Mouse (Mus musculus): ENCODE data around the gene Gm37240. TPM values are rescaled to one million over a fixed set of nuclear protein-coding genes. Genes with fewer than 3 reads are reported as not detected.
A peak's percentile ranks its signal among the peaks of the same experiment; 100 is the strongest.
"Not testable (repeated sequence)": the region's sequence is repeated elsewhere in the genome, so short reads cannot be mapped to it uniquely, and the experiment has no call there.

Gm37240 gene
- polyA plus RNA-seq, 1 experiment from 2014 or later, result 4.6 TPM

DNA sequence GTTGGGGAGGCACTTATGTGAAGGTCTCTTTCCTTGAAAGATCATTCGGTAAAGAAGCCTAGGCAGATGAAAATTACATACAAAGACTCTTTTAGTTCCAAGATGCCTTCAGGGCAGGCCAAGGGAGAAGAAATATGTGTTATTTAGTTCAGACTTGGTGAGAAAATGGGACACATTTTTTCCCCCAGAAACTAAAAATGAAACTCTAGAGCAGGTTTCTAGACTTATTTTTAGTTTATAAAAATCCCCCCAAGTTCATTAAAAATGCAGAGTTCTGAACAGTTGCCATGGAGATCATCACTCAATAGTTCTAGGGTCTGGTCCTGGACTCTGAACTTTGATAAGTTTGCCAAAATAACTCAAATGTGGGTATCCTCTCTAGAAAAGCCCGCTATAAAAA is 1226.9 kb downstream of the Gm37240 start:
- Histone ChIP-seq H3K4me2 (ENCODE audit: low read depth, low read length) (no peak overlapping the region), H3K9ac (ENCODE audit: low read length) (no peak overlapping the region), H3K4me3 (ENCODE audit: low read length) (no peak overlapping the region), H3K9me3 (ENCODE audit: control insufficient read depth, low read length) (no peaks in the 10 kb centered on the region), H3K27ac (ENCODE audit: low read length) (no peak overlapping the region), H3K36me3 (ENCODE audit: control insufficient read depth, insufficient read depth, low read length) (no peaks in the 10 kb centered on the region), H3K4me1 (replicated peaks; ENCODE audit: control insufficient read depth, insufficient read depth, low read length) (peaks cover under 1% of the 10 kb centered on the region; the same call in 1 of the 2 replicates), H3K27me3 (ENCODE audit: control insufficient read depth, insufficient read depth, low read depth, low read length) (peaks cover 2% of the 10 kb centered on the region; the same call in 1 of the 2 replicates)
- 73% methylated on average over 2 of the region's 2 CpGs for WGBS
- ATAC-seq (ENCODE audit: low read depth), result no peak

DNA sequence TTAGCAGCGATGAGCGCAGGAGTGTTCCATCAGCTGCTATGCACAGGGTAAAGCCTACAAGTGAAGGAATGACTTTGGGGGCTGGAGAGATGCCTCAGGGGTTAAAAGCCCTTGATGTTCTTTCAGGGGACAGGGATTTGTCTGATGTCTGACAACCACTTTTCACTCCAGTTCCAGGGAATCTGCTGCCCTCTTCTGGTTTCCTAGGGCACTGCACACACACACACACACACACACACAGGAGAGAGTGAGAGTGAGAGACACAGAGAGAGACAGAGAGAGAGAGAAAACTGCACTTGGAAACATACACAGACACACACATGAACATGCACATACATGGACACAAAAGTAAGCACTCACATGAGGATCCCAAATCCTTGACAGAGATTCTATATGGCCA is 1228.4 kb downstream of the Gm37240 start:
- ATAC-seq (ENCODE audit: low read depth), result no peak
- Histone ChIP-seq H3K9me3 (ENCODE audit: control insufficient read depth, low read length) (no peaks in the 10 kb centered on the region), H3K9ac (ENCODE audit: low read length) (no peak overlapping the region), H3K27ac (ENCODE audit: low read length) (no peak overlapping the region), H3K4me3 (ENCODE audit: low read length) (no peak overlapping the region), H3K27me3 (ENCODE audit: control insufficient read depth, insufficient read depth, low read depth, low read length) (no peaks in the 10 kb centered on the region), H3K4me1 (replicated peaks; ENCODE audit: control insufficient read depth, insufficient read depth, low read length) (peaks cover 10% of the 10 kb centered on the region), H3K4me2 (ENCODE audit: low read depth, low read length) (no peak overlapping the region), H3K36me3 (ENCODE audit: control insufficient read depth, insufficient read depth, low read length) (no peaks in the 10 kb centered on the region)
- 96% methylated on average over 2 of the region's 2 CpGs for WGBS

DNA sequence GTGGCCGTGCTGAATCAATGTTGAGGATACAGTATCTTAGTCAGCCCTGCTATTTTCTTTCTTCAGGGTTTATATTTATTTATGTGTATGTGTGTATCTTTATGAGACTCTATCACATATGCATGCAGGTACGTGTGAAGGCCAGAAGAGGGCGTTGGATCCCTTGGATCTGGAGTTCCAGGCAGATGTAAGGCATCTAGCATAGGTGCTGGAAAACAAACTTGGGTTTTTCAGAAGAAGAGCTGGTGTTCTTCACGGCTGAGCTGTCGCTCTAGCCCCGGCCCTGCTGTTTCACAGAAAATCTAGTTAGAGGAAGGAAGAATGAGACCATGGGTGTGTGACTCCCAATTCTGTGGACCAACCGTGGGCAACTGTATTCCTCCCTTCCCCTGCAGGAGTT is 1229.3 kb downstream of the Gm37240 start:
- no peak overlapping the region for H3K27ac ChIP-seq (ENCODE audit: low read length)
- H3K4me2 ChIP-seq (ENCODE audit: low read depth, low read length), result no peak overlapping the region
- no peak for ATAC-seq (ENCODE audit: low read depth)
- H3K4me3 ChIP-seq (ENCODE audit: low read length), result no peak overlapping the region
- peaks cover 11% of the 10 kb centered on the region for H3K4me1 ChIP-seq (replicated peaks; ENCODE audit: control insufficient read depth, insufficient read depth, low read length)
- no peaks in the 10 kb centered on the region for H3K27me3 ChIP-seq (ENCODE audit: control insufficient read depth, insufficient read depth, low read depth, low read length)
- H3K9ac ChIP-seq (ENCODE audit: low read length), result no peak overlapping the region
- no peaks in the 10 kb centered on the region for H3K36me3 ChIP-seq (ENCODE audit: control insufficient read depth, insufficient read depth, low read length)
- WGBS, result 83% methylated on average over 7 of the region's 7 CpGs
- no peaks in the 10 kb centered on the region for H3K9me3 ChIP-seq (ENCODE audit: control insufficient read depth, low read length)

DNA sequence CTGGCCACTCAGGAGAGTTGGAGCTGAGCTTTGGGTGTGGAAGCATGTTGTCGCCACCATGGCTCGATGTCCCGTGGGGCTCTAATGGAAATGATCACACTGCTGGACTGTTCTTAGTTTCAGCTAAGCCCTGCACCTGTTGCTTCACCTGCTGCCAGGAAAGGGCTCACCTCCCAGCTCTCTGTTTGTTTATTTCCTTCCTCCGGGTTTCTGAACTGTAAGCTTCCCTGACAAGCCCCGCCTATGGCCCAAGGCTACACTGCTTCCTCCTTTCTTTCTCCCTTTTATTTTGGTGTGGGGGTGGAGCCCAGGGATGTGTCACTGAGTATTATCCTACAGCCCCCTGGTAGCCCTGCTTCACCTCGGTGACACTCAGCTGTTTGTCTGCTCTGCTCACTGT is 1230.1 kb downstream of the Gm37240 start:
- Histone ChIP-seq H3K27me3 (ENCODE audit: control insufficient read depth, insufficient read depth, low read depth, low read length) (no peaks in the 10 kb centered on the region), H3K9me3 (ENCODE audit: control insufficient read depth, low read length) (no peaks in the 10 kb centered on the region), H3K4me1 (replicated peaks; ENCODE audit: control insufficient read depth, insufficient read depth, low read length) (peaks cover 11% of the 10 kb centered on the region), H3K4me2 (ENCODE audit: low read depth, low read length) (no peak overlapping the region), H3K4me3 (ENCODE audit: low read length) (no peak overlapping the region), H3K27ac (ENCODE audit: low read length) (no peak overlapping the region), H3K9ac (ENCODE audit: low read length) (no peak overlapping the region), H3K36me3 (ENCODE audit: control insufficient read depth, insufficient read depth, low read length) (no peaks in the 10 kb centered on the region)
- WGBS, result 49% methylated on average over 6 of the region's 6 CpGs
- ATAC-seq (ENCODE audit: low read depth), result no peak

DNA sequence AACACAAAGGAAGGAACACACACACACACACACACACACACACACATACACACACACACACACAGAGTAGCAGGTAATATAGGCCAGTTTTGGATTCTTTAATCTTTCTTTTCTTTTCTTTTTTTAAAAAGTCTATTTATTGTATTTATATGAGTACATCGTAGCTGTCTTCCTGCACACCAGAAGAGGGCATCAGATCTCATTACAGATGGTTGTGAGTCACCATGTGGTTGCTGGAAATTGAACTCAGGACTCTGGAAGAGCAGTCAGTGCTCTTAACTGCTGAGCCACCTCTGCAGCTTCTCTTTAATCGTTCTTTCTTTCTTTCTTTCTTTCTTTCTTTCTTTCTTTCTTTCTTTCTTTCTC is 1231.5 kb downstream of the Gm37240 start:
- ATAC-seq (ENCODE audit: low read depth); H3K4me3 ChIP-seq (ENCODE audit: low read length); H3K9ac ChIP-seq (ENCODE audit: low read length); H3K9me3 ChIP-seq (ENCODE audit: control insufficient read depth, low read length); H3K27me3 ChIP-seq (ENCODE audit: control insufficient read depth, insufficient read depth, low read depth, low read length); H3K4me2 ChIP-seq (ENCODE audit: low read depth, low read length); H3K36me3 ChIP-seq (ENCODE audit: control insufficient read depth, insufficient read depth, low read length); H3K27ac ChIP-seq (ENCODE audit: low read length): not testable (repeated sequence)
- WGBS, result 74% methylated on average over 2 of the region's 2 CpGs
- peaks cover 11% of the 10 kb centered on the region for H3K4me1 ChIP-seq (replicated peaks; ENCODE audit: control insufficient read depth, insufficient read depth, low read length)

DNA sequence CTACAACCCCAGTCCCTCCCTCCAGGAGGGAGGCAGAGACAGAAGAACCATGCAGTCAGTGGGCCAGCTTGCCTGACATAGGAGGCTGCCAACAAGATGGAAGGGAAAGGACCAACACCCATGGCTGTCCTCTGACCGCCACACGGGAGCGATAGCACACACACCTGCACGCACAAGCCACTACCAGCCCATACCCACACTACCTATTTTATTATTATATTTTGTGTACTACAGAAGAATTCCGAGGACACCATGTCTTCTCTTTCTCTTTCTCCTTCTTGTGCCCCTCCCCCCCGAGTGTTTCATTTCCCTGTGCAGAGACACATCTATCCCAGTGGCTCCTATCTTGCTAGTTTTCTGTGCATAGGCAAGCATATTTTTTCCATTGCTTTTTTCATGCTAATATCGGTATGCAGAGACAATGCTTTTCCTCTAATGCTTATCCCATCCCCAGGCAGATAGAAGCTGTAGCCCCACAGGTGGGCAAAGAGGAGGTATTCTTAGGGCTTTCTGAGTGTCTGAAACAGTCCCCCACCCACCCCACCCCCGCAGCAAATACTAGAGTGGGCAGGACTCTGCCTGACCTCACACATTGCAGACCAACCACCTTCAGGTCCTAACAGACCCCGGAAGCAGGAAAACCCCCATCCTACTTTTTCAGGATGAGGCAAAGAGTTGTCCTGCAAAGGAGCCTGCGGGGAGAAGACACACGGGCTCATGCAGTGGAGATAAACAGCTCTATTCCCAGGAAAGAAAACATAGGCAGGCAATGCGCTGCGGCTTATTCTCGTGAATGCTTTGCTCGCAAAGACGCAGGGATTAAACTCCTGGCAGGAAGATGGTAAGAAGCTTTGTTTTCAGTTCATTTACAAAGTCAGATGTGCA is 1232.2 kb downstream of the Gm37240 start:
- H3K27ac ChIP-seq (ENCODE audit: low read length), result no peak overlapping the region
- H3K4me2 ChIP-seq (ENCODE audit: low read depth, low read length), result peak overlapping the region; percentile 43
- no peaks in the 10 kb centered on the region for H3K27me3 ChIP-seq (ENCODE audit: control insufficient read depth, insufficient read depth, low read depth, low read length)
- no peaks in the 10 kb centered on the region for H3K9me3 ChIP-seq (ENCODE audit: control insufficient read depth, low read length)
- no peak overlapping the region for H3K4me3 ChIP-seq (ENCODE audit: low read length)
- WGBS, result 17% methylated on average over 16 of the region's 16 CpGs
- H3K9ac ChIP-seq (ENCODE audit: low read length), result no peak overlapping the region
- H3K36me3 ChIP-seq (ENCODE audit: control insufficient read depth, insufficient read depth, low read length), result no peaks in the 10 kb centered on the region
- H3K4me1 ChIP-seq (replicated peaks; ENCODE audit: control insufficient read depth, insufficient read depth, low read length), result peaks cover 11% of the 10 kb centered on the region
- no peak for ATAC-seq (ENCODE audit: low read depth)

DNA sequence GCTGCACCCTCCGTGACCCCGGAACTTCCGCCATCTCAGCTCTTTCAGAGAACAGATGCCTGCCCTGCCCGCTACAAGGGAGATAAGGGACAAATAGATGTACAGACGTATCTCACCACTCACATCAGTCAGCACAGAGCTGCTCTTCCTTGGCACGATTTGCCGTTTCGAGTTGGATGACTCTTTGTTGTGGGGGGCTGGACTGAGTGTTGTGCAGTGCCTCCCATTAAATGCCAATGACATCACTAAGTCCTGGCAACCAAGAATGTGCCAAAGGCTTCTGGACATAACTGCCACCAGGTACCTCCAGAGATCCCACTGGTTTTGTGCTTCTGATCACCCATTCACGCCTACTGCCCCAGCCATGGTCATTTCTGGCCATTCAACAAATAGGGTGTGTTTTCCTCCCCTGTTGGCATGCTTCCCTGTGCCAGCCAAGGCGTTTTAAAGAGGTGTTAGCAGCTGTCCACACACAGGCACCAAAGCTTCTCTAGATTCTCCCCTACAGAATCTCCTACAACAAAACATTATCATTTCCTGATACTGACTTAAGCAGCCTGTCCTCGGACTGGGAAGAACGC is 1233.0 kb downstream of the Gm37240 start:
- H3K9ac ChIP-seq (ENCODE audit: low read length), result no peak overlapping the region

DNA sequence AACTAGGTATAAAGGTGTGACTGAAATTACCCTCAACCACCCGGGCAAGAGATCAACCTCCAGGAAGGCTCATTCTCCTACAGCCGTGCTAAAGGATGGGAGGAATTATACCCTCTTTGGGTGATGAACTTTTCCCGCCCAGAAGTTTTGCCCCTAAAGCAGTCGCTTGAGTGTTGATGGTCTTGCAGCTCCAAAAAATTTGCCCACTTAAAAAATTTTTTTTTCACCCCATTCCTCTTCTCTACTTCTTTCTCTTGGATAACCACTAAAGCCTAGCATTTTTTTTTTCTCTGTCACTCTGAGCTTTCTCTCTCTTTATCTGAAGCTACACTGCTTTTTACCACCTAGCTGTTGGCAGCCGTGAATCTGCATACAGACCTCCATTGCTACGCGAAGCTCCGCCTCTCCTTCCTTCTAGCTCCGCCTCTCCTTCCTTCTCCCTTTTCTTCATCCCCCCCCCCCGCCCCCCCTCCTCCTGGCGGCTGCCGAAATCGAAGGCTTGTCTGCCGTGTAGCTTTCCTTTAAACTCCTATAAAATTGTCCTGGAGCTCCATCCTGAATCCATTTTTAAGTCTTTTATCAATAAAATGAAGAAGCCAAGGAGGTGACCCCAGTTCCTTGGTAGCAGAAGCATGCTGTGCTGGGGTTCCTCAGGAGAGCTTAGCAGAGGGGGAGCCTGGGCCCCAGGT is 1233.6 kb downstream of the Gm37240 start:
- WGBS, result 14% methylated on average over 14 of the region's 14 CpGs
- Histone ChIP-seq H3K4me1 (replicated peaks; ENCODE audit: control insufficient read depth, insufficient read depth, low read length) (peaks cover 11% of the 10 kb centered on the region), H3K9me3 (ENCODE audit: control insufficient read depth, low read length) (no peaks in the 10 kb centered on the region), H3K27ac (ENCODE audit: low read length) (no peak overlapping the region), H3K9ac (ENCODE audit: low read length) (no peak overlapping the region), H3K36me3 (ENCODE audit: control insufficient read depth, insufficient read depth, low read length) (no peaks in the 10 kb centered on the region), H3K4me3 (ENCODE audit: low read length) (peak overlapping the region; percentile 22), H3K27me3 (ENCODE audit: control insufficient read depth, insufficient read depth, low read depth, low read length) (no peaks in the 10 kb centered on the region), H3K4me2 (ENCODE audit: low read depth, low read length) (peak overlapping the region; percentile 60)
- no peak; the same call in 1 of the 2 replicates for ATAC-seq (ENCODE audit: low read depth)

More for the DNA sequence above, 1233.0 kb downstream of the Gm37240 start:
- peaks cover 11% of the 10 kb centered on the region for H3K4me1 ChIP-seq (replicated peaks; ENCODE audit: control insufficient read depth, insufficient read depth, low read length)
- ATAC-seq (ENCODE audit: low read depth), result peak; percentile 52
- 7% methylated on average over 12 of the region's 12 CpGs for WGBS
- H3K4me2 ChIP-seq (ENCODE audit: low read depth, low read length), result peak overlapping the region; percentile 60
- H3K9me3 ChIP-seq (ENCODE audit: control insufficient read depth, low read length), result no peaks in the 10 kb centered on the region
- peak overlapping the region; percentile 22 for H3K4me3 ChIP-seq (ENCODE audit: low read length)
- H3K27me3 ChIP-seq (ENCODE audit: control insufficient read depth, insufficient read depth, low read depth, low read length), result no peaks in the 10 kb centered on the region
- no peaks in the 10 kb centered on the region for H3K36me3 ChIP-seq (ENCODE audit: control insufficient read depth, insufficient read depth, low read length)
- no peak overlapping the region for H3K27ac ChIP-seq (ENCODE audit: low read length)
